Mouse (Mus musculus): ENCODE data around the gene Cracr2a.

DNA sequence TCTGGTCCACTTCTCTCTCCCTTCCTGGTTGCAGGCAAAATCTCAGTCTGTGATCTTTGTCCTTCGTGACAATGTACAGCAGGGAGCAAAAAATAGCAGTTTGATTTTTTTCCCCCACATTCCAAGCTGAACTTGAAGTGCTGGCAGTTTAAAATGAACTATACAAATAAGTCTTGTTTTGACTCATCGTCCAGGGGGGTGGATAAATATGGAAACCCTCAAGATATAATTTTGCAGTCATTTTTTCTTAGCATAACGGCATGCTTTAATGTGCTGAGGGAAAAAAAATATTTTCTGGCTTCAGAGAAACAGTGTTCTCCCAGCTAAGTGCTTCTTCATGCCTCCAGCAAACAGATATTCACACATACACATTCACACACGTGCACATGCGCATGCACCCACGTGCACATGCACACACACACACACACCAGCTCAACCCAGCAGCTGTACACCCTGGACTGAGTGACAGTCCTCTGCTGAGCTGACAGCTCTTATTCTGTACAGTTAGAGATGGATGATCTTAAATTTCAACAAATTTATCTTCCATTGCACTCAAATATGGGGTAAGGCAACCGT is 100.7 kb downstream of the Cracr2a start:
- TF ChIP-seq CTCF (IDR thresholded peaks at IDR 0.05; ENCODE audit: insufficient read depth, low read length) (no peak), POLR2A (IDR thresholded peaks at IDR 0.05; ENCODE audit: borderline replicate concordance, extremely low read depth, low read depth, low read length) (no peak)

Data from lung, adult 2 months (tissue).